Mouse (Mus musculus): ENCODE data around the gene Rabac1. TPM values are rescaled to one million over a fixed set of nuclear protein-coding genes. Genes with fewer than 3 reads are reported as not detected.

Rabac1 gene
- polyA plus RNA-seq, 1 experiment from 2014 or later: 57.8 TPM

DNA sequence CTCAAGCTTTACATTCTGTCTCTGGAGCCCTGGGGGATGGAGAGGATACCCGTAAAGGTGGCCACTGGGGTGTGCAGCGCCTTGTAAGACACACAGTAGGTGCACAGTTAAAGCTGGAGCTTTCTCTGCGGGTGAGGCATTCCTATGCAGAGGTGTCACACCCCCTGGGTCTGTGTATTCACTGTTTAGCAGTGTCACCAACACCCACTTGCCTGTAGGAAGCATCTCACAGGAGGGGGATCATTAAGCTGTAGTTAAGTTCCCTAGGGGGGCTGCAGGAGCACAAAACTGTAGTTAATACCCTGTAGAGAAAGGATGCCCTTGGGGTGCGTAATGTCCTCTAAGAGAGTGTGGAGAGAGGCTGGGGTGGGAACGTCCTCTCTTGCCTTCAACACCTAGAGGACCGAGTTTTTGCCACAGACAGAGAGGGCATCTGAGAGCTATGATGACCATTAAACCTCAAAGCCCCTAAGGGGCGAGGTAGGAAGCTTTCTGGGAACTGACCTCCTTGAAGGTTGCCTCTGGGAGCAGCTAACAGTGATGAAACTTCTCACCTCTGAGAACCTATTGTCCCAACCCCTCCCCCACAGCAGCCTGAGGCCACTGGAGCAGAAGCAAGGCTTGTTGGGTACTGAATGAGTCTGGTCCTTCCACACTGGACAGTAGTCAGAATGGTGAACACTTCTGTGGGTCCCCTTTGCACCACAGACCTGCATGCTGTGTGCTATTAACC lies 25.1 kb downstream of the Rabac1 start:
- Histone ChIP-seq H3K36me3 (no peaks in the 10 kb centered on the region), H3K27me3 (ENCODE audit: low read depth, poor library complexity, severe bottlenecking) (peaks cover 100% of the 10 kb centered on the region), H3K9me3 (replicated peaks) (no peaks in the 10 kb centered on the region), H3K4me3 (no peak overlapping the region), H3K27ac (no peak overlapping the region), H3K4me1 (peaks cover 16% of the 10 kb centered on the region)
- DNase-seq (ENCODE audit: low spot score): no peak
- 2% methylated on average over 7 of the region's 7 CpGs for WGBS

DNA sequence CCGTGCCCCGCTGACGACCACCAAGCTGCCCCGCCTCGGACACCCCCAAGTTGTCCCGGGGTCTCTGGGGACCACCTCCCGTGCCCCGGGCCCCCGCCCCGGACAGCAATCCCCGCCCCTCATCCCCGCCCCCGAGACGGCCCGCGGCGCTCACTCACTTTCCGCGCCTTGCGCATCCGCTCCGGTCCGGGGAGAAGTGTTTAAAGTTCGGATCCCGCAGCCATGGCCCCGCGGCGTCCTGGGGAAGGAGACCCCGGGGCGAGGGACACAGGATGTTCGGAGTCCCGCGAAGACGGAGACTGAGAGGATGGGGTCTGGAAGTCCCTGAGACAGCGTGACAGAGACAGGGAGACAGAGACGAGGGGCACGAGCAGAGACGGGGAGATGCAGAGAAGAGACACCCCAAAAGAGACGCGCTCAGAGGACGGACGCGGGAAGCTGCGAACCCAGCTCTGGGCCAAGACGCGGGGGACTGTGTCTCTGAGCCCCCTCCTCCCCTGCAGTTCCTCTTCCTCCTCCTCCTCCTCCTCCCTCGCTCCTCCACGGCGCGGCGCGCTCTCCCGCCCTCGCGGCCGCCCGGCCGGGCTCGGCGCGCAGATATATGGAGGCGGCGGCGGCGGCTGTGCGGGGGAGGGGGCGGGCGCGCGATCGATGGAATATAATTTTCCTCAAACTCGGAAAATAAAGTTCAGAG lies 28.1 kb downstream of the Rabac1 start, which contains the start of gene Gm4881:
Gene Gm4881, minus strand, starts transcription at position 238 of the 694 bp plus-strand sequence.
- Histone ChIP-seq H3K4me3 (peak within 1 kb of the TSS; percentile 48), H3K4me1 (peaks cover 11% of the 10 kb centered on the region), H3K9me3 (replicated peaks) (no peaks in the 10 kb centered on the region), H3K36me3 (no peaks in the 10 kb centered on the region), H3K27me3 (ENCODE audit: low read depth, poor library complexity, severe bottlenecking) (peaks cover 100% of the 10 kb centered on the region), H3K27ac (no peak within 1 kb of the TSS)
- WGBS: under 1% methylated on average over 70 of the region's 72 CpGs
- peak; percentile 49 for DNase-seq (ENCODE audit: low spot score)

DNA sequence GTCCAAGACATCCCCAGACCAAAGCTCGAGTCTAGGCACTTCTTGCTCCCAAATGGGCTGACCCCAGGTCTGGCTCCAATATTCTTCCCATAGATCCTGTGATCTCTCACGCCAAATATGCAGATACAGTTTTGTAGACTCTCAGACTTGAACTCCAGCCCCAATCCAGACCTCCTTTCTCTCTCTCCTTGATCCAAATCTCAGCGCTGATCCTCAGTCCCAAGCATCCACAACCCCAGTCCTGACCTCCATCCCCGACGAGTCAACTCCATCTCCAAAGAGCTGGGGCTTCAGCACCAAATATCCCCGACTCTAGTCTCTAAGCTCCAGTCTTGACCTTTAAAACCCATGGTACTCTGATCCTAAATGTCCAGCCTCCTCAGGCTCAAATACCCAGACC lies 28.9 kb downstream of the Rabac1 start:
- no peak overlapping the region for H3K4me3 ChIP-seq
- no peak for DNase-seq (ENCODE audit: low spot score)
- H3K4me1 ChIP-seq: peaks cover 11% of the 10 kb centered on the region
- peaks cover 100% of the 10 kb centered on the region for H3K27me3 ChIP-seq (ENCODE audit: low read depth, poor library complexity, severe bottlenecking)
- no peak overlapping the region for H3K27ac ChIP-seq
- no peaks in the 10 kb centered on the region for H3K9me3 ChIP-seq (replicated peaks)
- 7% methylated on average over 6 of the region's 6 CpGs for WGBS
- H3K36me3 ChIP-seq: no peaks in the 10 kb centered on the region

DNA sequence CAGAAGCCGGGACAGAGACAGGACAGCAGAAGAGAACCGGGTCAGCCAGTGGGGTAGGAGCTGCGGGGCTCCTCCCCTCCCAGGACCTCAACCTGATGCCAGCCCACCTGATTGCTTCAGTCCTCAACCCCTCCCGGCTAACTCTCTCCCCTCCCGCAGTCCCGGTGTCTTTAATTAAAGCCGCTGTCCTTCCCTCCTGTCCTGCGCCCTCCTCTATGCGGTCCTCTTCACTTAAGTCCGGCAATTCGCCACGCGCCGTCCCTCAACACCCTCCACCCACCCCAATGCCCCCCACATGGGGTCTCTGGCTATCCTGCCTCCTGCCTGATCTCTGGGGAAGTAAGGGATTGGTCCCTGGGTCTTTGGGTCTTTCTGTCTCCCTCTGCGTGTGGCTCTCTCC lies 40.9 kb downstream of the Rabac1 start:
- 2% methylated on average over 15 of the region's 15 CpGs for WGBS
- Histone ChIP-seq H3K27me3 (ENCODE audit: low read depth, poor library complexity, severe bottlenecking) (peaks cover 97% of the 10 kb centered on the region), H3K27ac (no peak overlapping the region), H3K4me3 (no peak overlapping the region), H3K36me3 (peaks cover 11% of the 10 kb centered on the region), H3K4me1 (peaks cover 42% of the 10 kb centered on the region), H3K9me3 (replicated peaks) (no peaks in the 10 kb centered on the region)
- no peak for DNase-seq (ENCODE audit: low spot score)

DNA sequence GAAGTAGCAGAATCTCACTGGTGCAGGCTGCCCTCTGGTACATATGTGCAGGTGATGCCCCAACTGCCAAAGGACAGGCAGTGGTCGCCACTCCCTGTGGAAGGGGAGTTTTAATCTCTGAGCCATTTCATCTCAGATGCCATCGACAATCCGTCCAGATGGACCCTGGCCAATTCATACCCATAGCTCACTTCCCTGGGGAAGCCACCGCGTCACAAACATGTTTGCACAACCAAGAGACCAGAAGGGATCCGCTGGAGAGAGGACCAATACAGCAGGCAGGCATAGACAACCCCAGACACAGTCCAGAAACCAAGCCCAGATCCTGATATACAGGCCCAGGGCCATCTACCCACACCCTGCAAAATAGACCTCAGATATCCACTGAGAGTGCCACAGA lies 42.1 kb downstream of the Rabac1 start:
- peaks cover 23% of the 10 kb centered on the region for H3K36me3 ChIP-seq
- H3K27me3 ChIP-seq (ENCODE audit: low read depth, poor library complexity, severe bottlenecking): peaks cover 85% of the 10 kb centered on the region
- no peak overlapping the region for H3K27ac ChIP-seq
- no peaks in the 10 kb centered on the region for H3K9me3 ChIP-seq (replicated peaks)
- no peak for DNase-seq (ENCODE audit: low spot score)
- peaks cover 42% of the 10 kb centered on the region for H3K4me1 ChIP-seq
- 60% methylated on average over 6 of the region's 6 CpGs for WGBS
- H3K4me3 ChIP-seq: no peak overlapping the region

Small RNAs within 50 kb of the gene (microRNA-seq; reads per million reads assigned to microRNA genes)
- gene Mir7046: not detected
- gene Mir7047: not detected

Other genes with a start within 250 kb of the Rabac1 start
- not detected in 2 replicates for gene Gm4763, start 245.8 kb downstream of the Rabac1 start, polyA plus RNA-seq (2016; fragmentation: Nextera tagmentation; extraction: Ambion mirVana)
- gene Cd177, start 212.4 kb downstream of the Rabac1 start, polyA plus RNA-seq (2016; fragmentation: Nextera tagmentation; extraction: Ambion mirVana): not detected in 2 replicates
- 0.20 and 0.34 TPM in 2 replicates for gene Ceacam10, start 195.5 kb downstream of the Rabac1 start, polyA plus RNA-seq (2016; fragmentation: Nextera tagmentation; extraction: Ambion mirVana)
- 15.1 and 17.8 TPM in 2 replicates for gene Gm9844, start 110.5 kb downstream of the Rabac1 start, polyA plus RNA-seq (2016; fragmentation: Nextera tagmentation; extraction: Ambion mirVana)
- not detected in 2 replicates for gene Lypd4, start 102.8 kb downstream of the Rabac1 start, polyA plus RNA-seq (2016; fragmentation: Nextera tagmentation; extraction: Ambion mirVana)
- gene Dmrtc2, start 102.7 kb downstream of the Rabac1 start, polyA plus RNA-seq (2016; fragmentation: Nextera tagmentation; extraction: Ambion mirVana): not detected in 2 replicates
- gene Rps19, start 88.4 kb downstream of the Rabac1 start, polyA plus RNA-seq (2016; fragmentation: Nextera tagmentation; extraction: Ambion mirVana): 2,143 and 2,281 TPM in 2 replicates
- 0.31 and 0.36 TPM in 2 replicates for gene Cd79a, start 75.4 kb downstream of the Rabac1 start, polyA plus RNA-seq (2016; fragmentation: Nextera tagmentation; extraction: Ambion mirVana)
- gene Arhgef1, start 69.8 kb downstream of the Rabac1 start, polyA plus RNA-seq (2016; fragmentation: Nextera tagmentation; extraction: Ambion mirVana): 77.1 and 100 TPM in 2 replicates
- not detected in 2 replicates for gene Gm4881, start 28.3 kb downstream of the Rabac1 start, polyA plus RNA-seq (2016; fragmentation: Nextera tagmentation; extraction: Ambion mirVana)
- gene Atp1a3, start 33.2 kb upstream of the Rabac1 start, polyA plus RNA-seq (2016; fragmentation: Nextera tagmentation; extraction: Ambion mirVana): 0.05 and 0.15 TPM in 2 replicates
- 5.4 and 8.7 TPM in 2 replicates for gene Grik5, start 99.6 kb upstream of the Rabac1 start, polyA plus RNA-seq (2016; fragmentation: Nextera tagmentation; extraction: Ambion mirVana)
- gene Zfp574, start 99.8 kb upstream of the Rabac1 start, polyA plus RNA-seq (2016; fragmentation: Nextera tagmentation; extraction: Ambion mirVana): 44.1 and 48.3 TPM in 2 replicates
- gene Pou2f2, start 207.0 kb upstream of the Rabac1 start, polyA plus RNA-seq (2016; fragmentation: Nextera tagmentation; extraction: Ambion mirVana): 3.3 and 4.1 TPM in 2 replicates
- 10.5 and 11.5 TPM in 2 replicates for gene Dedd2, start 247.9 kb upstream of the Rabac1 start, polyA plus RNA-seq (2016; fragmentation: Nextera tagmentation; extraction: Ambion mirVana)
- 3.1 and 3.3 TPM in 2 replicates for gene Zfp526, start 248.7 kb upstream of the Rabac1 start, polyA plus RNA-seq (2016; fragmentation: Nextera tagmentation; extraction: Ambion mirVana)

All from limb, embryonic 10.5 days (tissue).